Mouse (Mus musculus): ENCODE measurements around the gene Tmcc2. TPM values are rescaled to one million over a fixed set of nuclear protein-coding genes. Genes with fewer than 3 reads are reported as not detected.

Tmcc2 gene
- polyA plus RNA-seq, 1 experiment from 2014 or later: 11.4 TPM

DNA sequence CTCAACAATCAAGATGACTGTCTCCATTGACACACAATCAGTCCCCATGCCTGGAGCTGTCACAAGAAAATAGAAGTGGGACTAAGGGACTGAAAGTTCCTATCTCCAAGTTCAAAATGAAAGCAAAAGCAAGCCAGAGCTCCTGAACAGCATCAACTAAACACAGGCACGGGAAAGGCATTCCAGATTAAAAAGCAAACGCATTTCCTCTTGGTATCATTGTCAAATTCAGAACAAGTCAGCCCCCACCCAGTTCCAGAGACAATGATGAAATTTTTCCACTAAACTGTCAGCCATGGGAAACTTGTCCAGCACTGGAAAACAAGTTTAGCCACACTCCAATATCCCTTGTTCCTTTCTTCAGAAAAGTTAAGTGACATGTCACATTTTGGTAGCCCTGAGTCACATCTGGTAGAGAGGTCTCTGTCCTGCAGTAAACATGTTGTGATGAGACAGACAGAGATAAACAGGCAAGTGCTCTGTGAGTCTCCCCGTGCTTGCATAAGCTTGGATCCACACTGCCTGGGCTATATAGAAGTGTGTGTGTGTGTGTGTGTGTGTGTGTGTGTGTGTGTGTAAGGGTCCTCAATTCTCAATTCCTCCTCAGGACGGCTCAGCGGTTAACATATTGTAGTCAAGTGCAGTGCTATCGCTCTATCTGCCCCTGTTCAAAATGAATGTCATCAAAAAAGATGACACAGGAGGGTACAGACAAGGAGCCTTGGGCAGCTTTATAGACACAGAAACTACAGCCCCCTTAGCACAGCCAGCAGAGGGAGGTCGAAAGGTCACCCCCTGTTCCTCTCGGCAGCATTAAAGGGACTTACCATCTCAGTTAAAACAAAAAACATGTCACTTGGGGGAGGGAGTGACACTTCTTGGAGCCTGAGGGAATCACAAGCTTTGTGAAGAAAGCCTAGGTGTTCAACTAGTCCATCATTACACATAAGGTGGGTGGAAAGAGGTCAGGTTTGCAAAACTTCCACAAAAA is 2.0 kb downstream of the Tmcc2 start:
- ATAC-seq: no peak
- Histone ChIP-seq H3K36me3 (no peaks in the 10 kb centered on the region), H3K4me1 (replicated peaks) (peaks cover 33% of the 10 kb centered on the region), H3K4me2 (replicated peaks) (peak overlapping the region; percentile 95), H3K4me3 (replicated peaks) (no peak overlapping the region), H3K9me3 (no peaks in the 10 kb centered on the region), H3K9ac (no peak overlapping the region), H3K27me3 (replicated peaks) (no peaks in the 10 kb centered on the region), H3K27ac (0 out of 2 replicates have a peak overlapping the region, but pooled peaks have one; percentile 42)
- 45% methylated on average over 8 of the region's 8 CpGs for WGBS

GRCm38 (mm10) chr1:132387943-132388342 is 3.1 kb downstream of the Tmcc2 start:
- no peaks in the 10 kb centered on the region for H3K27me3 ChIP-seq (replicated peaks)
- H3K9ac ChIP-seq: 0 out of 2 replicates have a peak overlapping the region, but pooled peaks have one; percentile 8
- no peaks in the 10 kb centered on the region for H3K9me3 ChIP-seq
- ATAC-seq: no peak
- 0 out of 2 replicates have a peak overlapping the region, but pooled peaks have one; percentile 1 for H3K4me3 ChIP-seq (replicated peaks)
- H3K36me3 ChIP-seq: no peaks in the 10 kb centered on the region
- H3K4me2 ChIP-seq (replicated peaks): peak overlapping the region; percentile 37
- H3K4me1 ChIP-seq (replicated peaks): peaks cover 33% of the 10 kb centered on the region
- 15% methylated on average over 4 of the region's 4 CpGs for WGBS
- peak overlapping the region; percentile 42 for H3K27ac ChIP-seq

- Histone ChIP-seq H3K36me3 (no peaks in the 10 kb centered on the region), H3K9me3 (no peaks in the 10 kb centered on the region), H3K27ac (no peak overlapping the region), H3K4me2 (replicated peaks) (no peak overlapping the region), H3K9ac (no peak overlapping the region), H3K27me3 (replicated peaks) (no peaks in the 10 kb centered on the region), H3K4me3 (replicated peaks) (no peak overlapping the region), H3K4me1 (replicated peaks) (peaks cover 33% of the 10 kb centered on the region)
- no peak for ATAC-seq
- WGBS: 75% methylated on average over 4 of the region's 4 CpGs
These were observed 4.8 kb downstream of the Tmcc2 start for GRCm38 (mm10) chr1:132386266-132386665.

DNA sequence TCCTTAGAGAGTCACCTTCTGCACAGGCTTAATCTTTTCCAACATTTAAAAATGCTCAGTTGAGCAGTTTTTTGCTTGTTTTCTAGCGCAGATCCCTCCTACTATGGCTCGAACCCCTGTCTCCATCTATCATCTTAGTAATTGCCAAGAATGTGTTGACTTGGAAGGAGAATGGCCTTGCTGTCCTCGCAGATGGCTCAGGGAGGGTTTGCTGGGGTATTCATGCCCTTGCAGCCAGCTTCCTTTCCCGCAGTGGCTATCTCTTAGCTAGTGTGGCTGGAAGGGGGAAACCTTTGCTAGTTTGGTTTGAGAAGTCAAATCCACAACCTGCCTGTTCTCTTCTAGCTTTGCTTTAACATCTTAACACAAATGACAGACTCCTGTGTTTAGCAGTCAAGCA is 5.4 kb downstream of the Tmcc2 start:
- Histone ChIP-seq H3K4me3 (replicated peaks) (no peak overlapping the region), H3K9me3 (no peaks in the 10 kb centered on the region), H3K4me2 (replicated peaks) (no peak overlapping the region), H3K9ac (no peak overlapping the region), H3K27ac (no peak overlapping the region), H3K36me3 (no peaks in the 10 kb centered on the region), H3K27me3 (replicated peaks) (no peaks in the 10 kb centered on the region), H3K4me1 (replicated peaks) (peaks cover 33% of the 10 kb centered on the region)
- 57% methylated on average over 4 of the region's 4 CpGs for WGBS
- no peak for ATAC-seq

GRCm38 (mm10) chr1:132385266-132385665 is 5.8 kb downstream of the Tmcc2 start:
- Histone ChIP-seq H3K4me3 (replicated peaks) (no peak overlapping the region), H3K4me2 (replicated peaks) (no peak overlapping the region), H3K4me1 (replicated peaks) (peaks cover 32% of the 10 kb centered on the region), H3K27ac (no peak overlapping the region), H3K9ac (no peak overlapping the region), H3K27me3 (replicated peaks) (no peaks in the 10 kb centered on the region), H3K9me3 (no peaks in the 10 kb centered on the region), H3K36me3 (no peaks in the 10 kb centered on the region)
- ATAC-seq: no peak
- 52% methylated on average over 14 of the region's 14 CpGs for WGBS

DNA sequence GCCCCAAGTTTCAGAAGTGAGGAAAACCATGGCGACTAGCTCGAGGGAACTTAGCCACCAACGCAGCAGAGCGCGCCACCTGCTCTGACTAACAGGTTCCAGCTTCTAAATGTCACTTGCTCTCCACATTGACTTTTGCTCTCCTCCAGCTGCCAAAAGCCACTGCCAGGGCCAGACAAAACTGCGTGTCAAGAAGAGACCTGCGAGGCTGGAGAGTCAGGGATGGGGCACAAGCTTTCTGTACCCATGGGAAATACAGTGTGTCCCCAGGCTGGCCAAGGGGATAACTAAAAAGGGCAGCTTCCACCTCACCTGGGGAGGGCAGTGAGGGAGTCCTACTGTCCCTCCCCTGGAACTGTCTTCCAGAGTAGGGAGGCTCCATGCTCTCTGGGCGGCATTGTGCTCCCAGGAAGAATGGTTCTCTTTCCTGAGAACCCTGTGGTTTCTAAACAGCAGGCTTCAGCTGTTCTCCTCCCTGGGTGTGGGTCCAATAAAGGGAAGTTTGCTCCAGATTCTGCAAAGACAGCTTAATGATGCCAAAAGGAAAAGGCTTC is 7.0 kb downstream of the Tmcc2 start:
- ATAC-seq: no peak
- Histone ChIP-seq H3K4me2 (replicated peaks) (no peak overlapping the region), H3K27ac (no peak overlapping the region), H3K9me3 (no peaks in the 10 kb centered on the region), H3K9ac (no peak overlapping the region), H3K4me1 (replicated peaks) (peaks cover 22% of the 10 kb centered on the region; the same call in 1 of the 2 replicates), H3K4me3 (replicated peaks) (no peak overlapping the region), H3K36me3 (no peaks in the 10 kb centered on the region), H3K27me3 (replicated peaks) (no peaks in the 10 kb centered on the region)
- 88% methylated on average over 8 of the region's 8 CpGs for WGBS

DNA sequence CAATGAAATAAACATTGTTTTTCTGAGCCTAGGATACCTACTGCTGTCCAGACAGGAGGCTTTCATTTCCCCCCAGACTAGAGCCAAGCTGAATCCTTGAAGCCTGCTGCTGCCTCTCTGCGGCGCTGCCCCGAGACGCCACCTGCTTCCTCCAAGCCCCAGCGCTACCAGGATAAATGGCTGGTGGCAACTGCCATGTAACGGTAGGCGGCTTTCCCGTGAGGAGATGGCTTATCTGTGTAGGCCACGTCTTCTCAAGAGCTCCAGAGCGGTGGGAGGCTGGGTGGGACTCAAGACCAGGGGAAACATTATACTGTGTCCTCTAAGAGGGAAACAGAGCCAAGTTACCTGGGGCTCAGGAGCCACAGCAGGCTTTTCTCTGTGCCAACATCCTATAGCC is 9.2 kb downstream of the Tmcc2 start:
- WGBS: 75% methylated on average over 10 of the region's 10 CpGs
- Histone ChIP-seq H3K27ac (no peak overlapping the region), H3K4me3 (replicated peaks) (no peak overlapping the region), H3K9me3 (no peaks in the 10 kb centered on the region), H3K27me3 (replicated peaks) (no peaks in the 10 kb centered on the region), H3K4me2 (replicated peaks) (no peak overlapping the region), H3K9ac (no peak overlapping the region), H3K4me1 (replicated peaks) (peaks cover 17% of the 10 kb centered on the region; the same call in 1 of the 2 replicates), H3K36me3 (no peaks in the 10 kb centered on the region)
- peak; percentile 56; the same call in 1 of the 2 replicates for ATAC-seq

- no peak overlapping the region for H3K4me2 ChIP-seq (replicated peaks)
- no peak overlapping the region for H3K4me3 ChIP-seq (replicated peaks)
- 88% methylated on average over 27 of the region's 27 CpGs for WGBS
- peaks cover 24% of the 10 kb centered on the region; the same call in 1 of the 2 replicates for H3K4me1 ChIP-seq (replicated peaks)
- no peaks in the 10 kb centered on the region for H3K27me3 ChIP-seq (replicated peaks)
- H3K9me3 ChIP-seq: no peaks in the 10 kb centered on the region
- ATAC-seq: no peak
- no peaks in the 10 kb centered on the region for H3K36me3 ChIP-seq
- no peak overlapping the region for H3K27ac ChIP-seq
- no peak overlapping the region for H3K9ac ChIP-seq
These were observed 10.5 kb downstream of the Tmcc2 start for GRCm38 (mm10) chr1:132380550-132381100.

DNA sequence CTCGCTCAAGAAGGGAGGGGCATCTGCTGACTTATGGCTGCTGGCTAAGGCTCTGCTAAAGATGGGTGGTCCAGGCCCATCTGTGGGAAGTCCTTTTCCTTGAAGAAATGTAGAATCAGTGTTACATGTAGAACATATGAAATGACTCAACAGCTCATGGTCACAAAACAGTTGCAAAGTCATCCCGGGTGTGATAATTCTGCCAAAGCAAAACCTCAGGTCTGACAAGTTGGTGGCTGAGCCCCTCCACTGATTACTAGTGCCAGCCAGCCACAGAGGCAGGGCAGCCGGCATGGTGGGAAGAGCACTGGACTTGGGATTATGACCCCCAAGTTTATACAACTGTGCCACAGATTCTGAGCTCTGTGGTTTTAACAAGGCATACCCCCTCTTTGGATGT is 13.3 kb downstream of the Tmcc2 start:
- ATAC-seq: no peak
- H3K9me3 ChIP-seq: no peaks in the 10 kb centered on the region
- H3K36me3 ChIP-seq: no peaks in the 10 kb centered on the region
- H3K4me2 ChIP-seq (replicated peaks): no peak overlapping the region
- H3K27ac ChIP-seq: no peak overlapping the region
- no peak overlapping the region for H3K4me3 ChIP-seq (replicated peaks)
- no peak overlapping the region for H3K9ac ChIP-seq
- H3K4me1 ChIP-seq (replicated peaks): peaks cover 30% of the 10 kb centered on the region
- H3K27me3 ChIP-seq (replicated peaks): no peaks in the 10 kb centered on the region
- 70% methylated on average over 3 of the region's 3 CpGs for WGBS

GRCm38 (mm10) chr1:132377055-132377365 is 14.1 kb downstream of the Tmcc2 start:
- Histone ChIP-seq H3K27ac (0 out of 2 replicates have a peak overlapping the region, but pooled peaks have one; percentile 3), H3K4me1 (replicated peaks) (peaks cover 30% of the 10 kb centered on the region), H3K9ac (no peak overlapping the region), H3K36me3 (no peaks in the 10 kb centered on the region), H3K4me2 (replicated peaks) (no peak overlapping the region), H3K9me3 (no peaks in the 10 kb centered on the region), H3K4me3 (replicated peaks) (no peak overlapping the region), H3K27me3 (replicated peaks) (no peaks in the 10 kb centered on the region)
- ATAC-seq: no peak
- 32% methylated on average over 7 of the region's 7 CpGs for WGBS

GRCm38 (mm10) chr1:132376211-132377054 is 14.6 kb downstream of the Tmcc2 start:
- no peaks in the 10 kb centered on the region for H3K27me3 ChIP-seq (replicated peaks)
- 59% methylated on average over 8 of the region's 8 CpGs for WGBS
- no peaks in the 10 kb centered on the region for H3K9me3 ChIP-seq
- H3K4me1 ChIP-seq (replicated peaks): peaks cover 30% of the 10 kb centered on the region
- H3K36me3 ChIP-seq: no peaks in the 10 kb centered on the region
- no peak overlapping the region for H3K4me2 ChIP-seq (replicated peaks)
- H3K27ac ChIP-seq: 0 out of 2 replicates have a peak overlapping the region, but pooled peaks have one; percentile 3
- 0 out of 2 replicates have a peak, but pooled peaks have one; percentile 26 for ATAC-seq
- H3K9ac ChIP-seq: no peak overlapping the region
- H3K4me3 ChIP-seq (replicated peaks): no peak overlapping the region
